Mouse (Mus musculus): Measurements from ENCODE around the gene Rab30. TPM values are rescaled to one million over a fixed set of nuclear protein-coding genes. Genes with fewer than 3 reads are reported as not detected.

Gene Rab30
- polyA plus RNA-seq, 1 experiment from 2014 or later, result 5.6 TPM

DNA sequence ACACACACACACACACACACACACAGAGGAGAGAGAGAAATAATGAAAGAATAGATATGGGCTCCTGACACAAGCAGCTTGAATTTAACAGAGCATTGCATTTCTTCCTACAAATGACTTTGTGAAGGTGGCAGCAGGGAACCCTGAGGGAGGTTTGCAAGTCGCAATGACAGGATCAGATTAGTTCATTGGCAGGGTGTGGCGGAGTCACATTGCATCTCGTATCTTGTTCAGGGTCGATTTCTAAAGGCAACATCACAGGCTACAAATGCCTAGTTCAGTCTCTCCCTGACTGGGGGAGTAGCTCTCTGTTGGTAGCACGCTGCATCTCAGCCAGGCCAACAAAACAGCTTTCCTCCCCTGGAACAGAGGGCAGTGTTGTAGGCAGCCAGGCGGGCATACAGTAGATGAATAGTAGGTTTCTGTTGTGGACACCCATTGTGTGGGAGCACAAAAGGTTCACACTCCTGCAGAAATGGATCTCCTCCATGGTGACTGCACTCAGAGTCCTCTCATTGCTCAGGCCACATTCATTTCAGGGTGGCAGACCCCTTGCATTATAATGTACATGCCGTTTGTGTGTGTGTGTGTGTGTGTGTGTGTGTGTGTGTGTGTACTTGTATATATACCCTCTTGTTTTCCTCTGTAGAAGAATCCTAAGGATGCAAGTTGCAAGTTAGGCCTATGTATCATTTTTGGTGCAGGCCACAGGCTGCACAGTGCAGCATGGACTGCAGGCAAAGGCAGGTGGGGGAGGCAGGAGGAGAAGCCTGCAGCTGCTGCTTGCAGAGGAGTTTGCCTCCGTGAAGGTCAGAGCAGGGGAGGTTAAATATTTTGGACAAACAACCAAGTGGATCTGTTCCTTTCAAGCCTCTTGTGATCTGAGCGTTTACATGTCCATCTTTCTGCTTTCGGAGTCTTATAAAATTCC, 58.5 kb downstream of the Rab30 start:
- Histone ChIP-seq H3K36me3 (ENCODE audit: insufficient read depth, low read length) (no peaks in the 10 kb centered on the region), H3K4me2 (ENCODE audit: low read length) (no peak overlapping the region), H3K9me3 (replicated peaks; ENCODE audit: low read length) (no peaks in the 10 kb centered on the region), H3K27me3 (ENCODE audit: insufficient read depth, low read length) (no peaks in the 10 kb centered on the region), H3K27ac (no peak overlapping the region), H3K4me3 (replicated peaks; ENCODE audit: low read depth, low read length) (no peak overlapping the region), H3K9ac (ENCODE audit: low read depth, low read length) (no peak overlapping the region), H3K4me1 (replicated peaks; ENCODE audit: insufficient read depth, low read length) (no peaks in the 10 kb centered on the region)
- ATAC-seq (replicated peaks; ENCODE audit: low FRiP score, low read depth) (peak; percentile 46), DNase-seq (ENCODE audit: low spot score) (peak; percentile 47)
- no peak for TF ChIP-seq CTCF (IDR thresholded peaks at IDR 0.05; ENCODE audit: low read depth)
- 51% methylated on average over 10 of the region's 10 CpGs for WGBS

DNA sequence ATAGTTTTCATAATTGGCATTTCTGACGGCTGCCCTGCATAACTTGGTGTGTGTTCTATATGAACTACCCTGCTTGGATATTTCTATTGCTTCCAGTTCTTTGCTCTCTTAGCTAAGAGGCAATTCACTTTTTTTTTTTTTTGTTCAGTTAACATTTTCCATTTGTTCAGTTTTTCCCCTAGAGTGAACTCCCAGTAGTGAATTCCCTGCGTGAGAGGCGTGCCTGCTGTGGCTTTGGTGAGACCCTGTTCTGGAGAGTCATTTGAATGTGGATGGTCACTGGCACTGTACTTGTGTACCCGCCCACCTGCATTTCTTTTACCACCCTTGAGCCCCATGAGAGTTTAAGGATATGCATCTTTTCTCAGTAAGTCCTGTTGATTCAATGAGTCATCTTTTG, 60.8 kb downstream of the Rab30 start:
- ATAC-seq (replicated peaks; ENCODE audit: low FRiP score, low read depth), result no peak
- H3K27me3 ChIP-seq (ENCODE audit: insufficient read depth, low read length), result no peaks in the 10 kb centered on the region

DNA sequence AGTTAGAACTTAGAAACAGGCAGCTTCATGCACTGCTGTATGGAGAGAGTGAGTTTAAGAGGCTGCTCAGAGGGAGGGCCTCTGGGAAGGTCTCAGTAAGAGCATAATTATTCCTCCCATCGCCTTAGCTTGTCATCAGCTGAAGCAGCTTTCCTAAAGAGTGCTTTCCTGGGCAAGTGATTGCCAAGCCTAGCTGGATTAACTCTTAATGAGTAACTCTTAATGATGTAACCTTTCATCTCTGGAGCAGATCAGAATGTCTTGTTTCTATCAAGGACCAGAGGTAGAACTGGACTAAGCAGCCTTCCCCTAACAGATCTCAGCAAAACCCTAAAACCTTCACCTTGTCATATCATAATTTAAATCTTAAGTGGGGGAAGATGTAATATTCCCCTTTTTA, 61.8 kb downstream of the Rab30 start:
- H3K9ac ChIP-seq (ENCODE audit: low read depth, low read length), result no peak overlapping the region
- no peaks in the 10 kb centered on the region for H3K27me3 ChIP-seq (ENCODE audit: insufficient read depth, low read length)
- no peak overlapping the region for H3K27ac ChIP-seq
- no peak for TF ChIP-seq CTCF (IDR thresholded peaks at IDR 0.05; ENCODE audit: low read depth)
- H3K36me3 ChIP-seq (ENCODE audit: insufficient read depth, low read length), result no peaks in the 10 kb centered on the region
- H3K4me1 ChIP-seq (replicated peaks; ENCODE audit: insufficient read depth, low read length), result no peaks in the 10 kb centered on the region
- WGBS, result 70% methylated on average over 1 of the region's 1 CpGs
- H3K4me3 ChIP-seq (replicated peaks; ENCODE audit: low read depth, low read length), result no peak overlapping the region
- H3K9me3 ChIP-seq (replicated peaks; ENCODE audit: low read length), result no peaks in the 10 kb centered on the region
- ATAC-seq (replicated peaks; ENCODE audit: low FRiP score, low read depth) (no peak), DNase-seq (ENCODE audit: low spot score) (no peak)
- no peak overlapping the region for H3K4me2 ChIP-seq (ENCODE audit: low read length)

More for the DNA sequence above, 60.8 kb downstream of the Rab30 start:
- Histone ChIP-seq H3K36me3 (ENCODE audit: insufficient read depth, low read length) (no peaks in the 10 kb centered on the region), H3K9ac (ENCODE audit: low read depth, low read length) (no peak overlapping the region), H3K9me3 (replicated peaks; ENCODE audit: low read length) (no peaks in the 10 kb centered on the region), H3K4me2 (ENCODE audit: low read length) (no peak overlapping the region), H3K27ac (no peak overlapping the region), H3K4me1 (replicated peaks; ENCODE audit: insufficient read depth, low read length) (no peaks in the 10 kb centered on the region), H3K4me3 (replicated peaks; ENCODE audit: low read depth, low read length) (no peak overlapping the region)
- 90% methylated on average over 4 of the region's 4 CpGs for WGBS
- no peak for TF ChIP-seq CTCF (IDR thresholded peaks at IDR 0.05; ENCODE audit: low read depth)
- no peak for DNase-seq (ENCODE audit: low spot score)

DNA sequence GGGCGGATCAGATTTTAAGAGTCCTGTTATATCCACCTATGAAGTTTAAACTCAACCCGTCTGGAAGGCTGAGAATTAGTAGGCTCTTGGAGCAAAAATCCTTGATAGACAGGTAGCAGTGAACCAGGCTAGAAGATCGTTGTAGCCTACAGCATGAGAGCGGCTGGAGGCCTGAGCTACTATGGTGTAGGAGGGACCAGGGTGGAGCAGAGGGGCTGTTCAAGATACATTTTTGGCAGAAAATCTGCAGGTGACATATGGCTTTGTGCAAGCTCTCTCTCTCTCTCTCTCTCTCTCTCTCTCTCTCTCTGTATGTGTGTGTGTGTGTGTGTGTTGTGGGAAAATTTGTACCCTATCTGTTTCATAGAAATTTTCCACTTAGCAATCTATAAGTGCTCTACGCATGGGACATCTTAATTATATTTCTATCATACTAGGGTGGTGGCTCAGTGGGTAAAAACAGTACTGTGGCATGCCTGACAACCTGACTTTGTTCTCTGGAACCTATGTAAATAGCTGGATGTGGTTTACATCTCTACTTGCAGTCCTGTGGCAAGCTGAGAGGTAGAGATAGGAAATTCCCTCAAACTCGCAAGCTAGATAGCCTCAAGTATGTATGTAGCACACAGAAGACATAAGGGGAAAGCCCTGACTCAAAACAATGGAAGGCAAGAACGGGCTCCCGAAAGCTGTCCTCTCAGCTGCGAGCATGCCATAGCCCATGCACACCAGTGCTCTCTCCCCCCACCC, 63.7 kb downstream of the Rab30 start:
- ATAC-seq (replicated peaks; ENCODE audit: low FRiP score, low read depth) (no peak), DNase-seq (ENCODE audit: low spot score) (no peak)
- TF ChIP-seq CTCF (IDR thresholded peaks at IDR 0.05; ENCODE audit: low read depth), result no peak
- Histone ChIP-seq H3K4me1 (replicated peaks; ENCODE audit: insufficient read depth, low read length) (no peaks in the 10 kb centered on the region), H3K9ac (ENCODE audit: low read depth, low read length) (no peak overlapping the region), H3K4me2 (ENCODE audit: low read length) (no peak overlapping the region), H3K9me3 (replicated peaks; ENCODE audit: low read length) (no peaks in the 10 kb centered on the region), H3K27ac (no peak overlapping the region), H3K27me3 (ENCODE audit: insufficient read depth, low read length) (no peaks in the 10 kb centered on the region), H3K36me3 (ENCODE audit: insufficient read depth, low read length) (no peaks in the 10 kb centered on the region), H3K4me3 (replicated peaks; ENCODE audit: low read depth, low read length) (no peak overlapping the region)
- WGBS, result 89% methylated on average over 9 of the region's 9 CpGs

DNA sequence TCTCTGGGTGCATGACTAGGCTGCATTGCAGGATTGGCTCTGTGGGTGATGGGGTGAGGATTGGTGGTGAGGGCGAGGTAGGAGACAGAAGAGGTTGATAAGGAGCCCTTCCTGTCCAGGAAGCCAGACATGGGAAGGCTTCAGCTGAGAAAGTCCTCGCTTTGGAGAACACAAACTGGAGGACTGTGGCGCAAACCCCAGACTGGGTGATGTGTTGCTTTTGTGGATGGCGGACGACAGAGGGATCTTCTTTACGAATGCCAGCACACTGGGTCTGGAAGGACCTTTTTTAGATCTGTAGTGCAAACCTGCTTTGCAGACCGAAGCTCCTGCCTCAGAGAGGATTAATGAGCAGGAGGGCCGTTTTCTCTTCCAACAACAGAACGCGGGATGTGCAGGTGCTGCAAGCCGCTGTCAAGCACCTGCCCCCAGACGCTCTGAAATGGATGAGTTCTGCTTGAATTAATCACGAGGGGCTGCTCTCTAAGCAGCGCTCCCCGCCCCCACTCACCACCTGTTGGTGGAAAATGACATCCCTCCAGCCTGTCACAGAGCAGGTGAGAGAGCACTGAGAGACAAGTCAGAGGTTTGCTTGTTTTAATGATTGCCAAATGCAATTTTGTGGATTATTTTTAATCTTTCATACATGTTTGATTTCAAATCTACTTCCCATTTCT, 65.2 kb downstream of the Rab30 start:
- no peak for TF ChIP-seq CTCF (IDR thresholded peaks at IDR 0.05; ENCODE audit: low read depth)
- Histone ChIP-seq H3K36me3 (ENCODE audit: insufficient read depth, low read length) (no peaks in the 10 kb centered on the region), H3K27me3 (ENCODE audit: insufficient read depth, low read length) (no peaks in the 10 kb centered on the region), H3K27ac (no peak overlapping the region), H3K9me3 (replicated peaks; ENCODE audit: low read length) (no peaks in the 10 kb centered on the region), H3K4me1 (replicated peaks; ENCODE audit: insufficient read depth, low read length) (no peaks in the 10 kb centered on the region), H3K4me2 (ENCODE audit: low read length) (no peak overlapping the region; the same call in 1 of the 2 replicates), H3K9ac (ENCODE audit: low read depth, low read length) (no peak overlapping the region), H3K4me3 (replicated peaks; ENCODE audit: low read depth, low read length) (no peak overlapping the region)
- 35% methylated on average over 15 of the region's 15 CpGs for WGBS
- ATAC-seq (replicated peaks; ENCODE audit: low FRiP score, low read depth) (no peak), DNase-seq (ENCODE audit: low spot score) (no peak)

DNA sequence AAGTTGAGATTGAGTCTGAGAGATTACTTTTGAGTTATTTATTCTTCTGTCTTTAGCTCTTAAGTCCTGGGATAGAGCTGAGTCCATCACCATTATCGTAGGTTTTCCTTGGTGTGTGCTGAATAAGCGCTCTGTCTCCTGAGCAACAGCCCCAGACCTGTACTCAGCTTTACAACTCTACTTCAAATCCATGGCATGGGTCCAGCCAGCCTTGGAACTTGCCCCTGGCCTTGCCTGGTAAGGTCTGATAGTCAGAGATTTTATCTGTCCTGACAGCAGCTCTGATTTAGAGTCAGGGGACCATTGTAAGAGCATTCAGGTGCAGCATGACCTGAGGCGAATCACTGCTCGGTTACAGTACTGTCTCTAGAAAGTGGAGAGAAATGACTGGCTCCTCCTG, 66.1 kb downstream of the Rab30 start:
- no peak for TF ChIP-seq CTCF (IDR thresholded peaks at IDR 0.05; ENCODE audit: low read depth)
- no peak overlapping the region for H3K9ac ChIP-seq (ENCODE audit: low read depth, low read length)
- no peaks in the 10 kb centered on the region for H3K36me3 ChIP-seq (ENCODE audit: insufficient read depth, low read length)
- no peaks in the 10 kb centered on the region for H3K9me3 ChIP-seq (replicated peaks; ENCODE audit: low read length)
- H3K4me1 ChIP-seq (replicated peaks; ENCODE audit: insufficient read depth, low read length), result no peaks in the 10 kb centered on the region
- DNase-seq (ENCODE audit: low spot score) (no peak), ATAC-seq (replicated peaks; ENCODE audit: low FRiP score, low read depth) (no peak)
- WGBS, result 53% methylated on average over 4 of the region's 4 CpGs
- H3K4me2 ChIP-seq (ENCODE audit: low read length), result no peak overlapping the region
- H3K4me3 ChIP-seq (replicated peaks; ENCODE audit: low read depth, low read length), result no peak overlapping the region
- no peak overlapping the region for H3K27ac ChIP-seq
- H3K27me3 ChIP-seq (ENCODE audit: insufficient read depth, low read length), result no peaks in the 10 kb centered on the region

Measured in kidney, postnatal 0 days (tissue).